Mouse (Mus musculus): ENCODE measurements at regions not wholly inside any gene's neighbourhood (a gene's known extent, or its start where the extent isn't known, plus 50 kb on each side); places are given as distances from the start of the nearest gene placed in this dataset.

DNA sequence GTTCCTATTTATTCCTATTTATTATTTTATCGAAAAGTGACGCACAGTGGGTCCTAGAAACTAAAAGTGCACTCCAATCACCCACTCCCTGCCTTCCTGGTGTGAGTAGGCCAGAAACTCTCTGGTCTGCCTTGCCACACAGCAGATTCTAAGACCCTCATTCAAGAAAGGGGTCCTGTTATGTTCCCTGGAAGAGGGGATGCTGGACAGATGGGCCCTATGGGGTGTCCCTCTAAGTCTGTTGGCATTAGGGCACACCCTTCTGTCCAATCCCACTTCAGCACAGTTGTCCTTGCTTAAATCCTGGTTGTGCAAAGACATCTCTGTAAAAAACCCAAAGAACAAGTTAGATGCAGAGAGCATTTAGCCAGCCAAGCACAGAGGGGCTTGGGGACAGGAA, 117.8 kb upstream of the Ces5a start:
- no peaks in the 10 kb centered on the region for H3K36me3 ChIP-seq (replicated peaks; ENCODE audit: control insufficient read depth, insufficient read depth, low read length)
- TF ChIP-seq EP300 (IDR thresholded peaks at IDR 0.05; ENCODE audit: low read depth) (no peak), CTCF (IDR thresholded peaks at IDR 0.05; ENCODE audit: low read depth) (no peak)
- H3K9me3 ChIP-seq (replicated peaks; ENCODE audit: control insufficient read depth, low read length) = no peaks in the 10 kb centered on the region
- DNase-seq (ENCODE audit: low spot score) = no peak
- no peak overlapping the region for H3K9ac ChIP-seq (replicated peaks; ENCODE audit: low read depth, low read length)
- H3K27me3 ChIP-seq (ENCODE audit: control insufficient read depth, insufficient read depth, low read length) = no peaks in the 10 kb centered on the region
- H3K27ac ChIP-seq (ENCODE audit: low read depth) = no peak overlapping the region
- no peaks in the 10 kb centered on the region for H3K4me1 ChIP-seq (ENCODE audit: control insufficient read depth, insufficient read depth)
- WGBS = 87% methylated on average over 2 of the region's 2 CpGs
- H3K4me2 ChIP-seq (ENCODE audit: low read depth, low read length) = no peak overlapping the region
- H3K4me3 ChIP-seq (ENCODE audit: low read depth, low read length) = no peak overlapping the region
- no peak for ATAC-seq (ENCODE audit: insufficient read depth, low read depth)

DNA sequence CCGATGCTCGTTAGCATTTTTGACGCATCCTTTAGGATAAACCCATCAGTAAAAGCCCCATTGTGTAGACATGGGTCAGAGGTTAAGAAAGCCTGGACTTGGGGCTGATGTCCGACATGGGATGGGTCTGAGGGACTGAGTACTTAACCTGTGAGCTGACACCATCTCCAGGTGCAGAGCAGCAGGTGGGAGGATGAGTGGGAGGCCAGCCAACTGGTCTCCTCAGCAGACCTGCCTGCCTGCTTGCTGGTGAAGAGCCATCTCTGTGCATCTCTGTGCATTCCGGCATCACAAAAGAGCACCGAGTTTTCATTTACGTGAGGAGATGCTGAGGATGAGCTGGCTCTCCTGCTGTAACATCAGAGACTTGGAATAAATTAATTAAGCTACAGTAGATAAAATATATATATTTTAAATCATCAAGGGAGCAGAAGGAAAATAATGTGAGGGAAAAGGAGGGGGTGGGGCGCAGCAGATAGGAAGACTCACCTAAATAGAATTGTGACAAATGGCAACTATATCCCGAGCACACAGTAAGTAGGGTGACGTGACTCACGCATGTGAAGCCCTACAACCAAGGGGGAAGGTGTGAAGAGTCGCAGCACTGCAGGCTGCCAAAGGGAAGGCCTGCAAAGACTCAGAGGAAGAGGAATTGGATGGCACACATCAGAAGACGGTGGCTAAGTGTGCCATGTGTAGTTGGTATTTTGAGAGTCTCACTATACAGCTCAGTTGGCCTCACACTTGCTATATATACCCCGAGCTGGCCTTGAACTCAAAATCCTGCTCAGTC, 118.5 kb upstream of the Ces5a start:
- H3K27me3 ChIP-seq (ENCODE audit: control insufficient read depth, insufficient read depth, low read length) = no peaks in the 10 kb centered on the region
- H3K9ac ChIP-seq (replicated peaks; ENCODE audit: low read depth, low read length) = no peak overlapping the region
- no peaks in the 10 kb centered on the region for H3K9me3 ChIP-seq (replicated peaks; ENCODE audit: control insufficient read depth, low read length)
- no peaks in the 10 kb centered on the region for H3K4me1 ChIP-seq (ENCODE audit: control insufficient read depth, insufficient read depth)
- TF ChIP-seq EP300 (IDR thresholded peaks at IDR 0.05; ENCODE audit: low read depth) = no peak
- TF ChIP-seq CTCF (IDR thresholded peaks at IDR 0.05; ENCODE audit: low read depth) = no peak
- DNase-seq (ENCODE audit: low spot score) (no peak), ATAC-seq (ENCODE audit: insufficient read depth, low read depth) (no peak)
- 66% methylated on average over 14 of the region's 14 CpGs for WGBS
- H3K4me2 ChIP-seq (ENCODE audit: low read depth, low read length) = no peak overlapping the region
- H3K36me3 ChIP-seq (replicated peaks; ENCODE audit: control insufficient read depth, insufficient read depth, low read length) = no peaks in the 10 kb centered on the region
- no peak overlapping the region for H3K4me3 ChIP-seq (ENCODE audit: low read depth, low read length)
- H3K27ac ChIP-seq (ENCODE audit: low read depth) = no peak overlapping the region

DNA sequence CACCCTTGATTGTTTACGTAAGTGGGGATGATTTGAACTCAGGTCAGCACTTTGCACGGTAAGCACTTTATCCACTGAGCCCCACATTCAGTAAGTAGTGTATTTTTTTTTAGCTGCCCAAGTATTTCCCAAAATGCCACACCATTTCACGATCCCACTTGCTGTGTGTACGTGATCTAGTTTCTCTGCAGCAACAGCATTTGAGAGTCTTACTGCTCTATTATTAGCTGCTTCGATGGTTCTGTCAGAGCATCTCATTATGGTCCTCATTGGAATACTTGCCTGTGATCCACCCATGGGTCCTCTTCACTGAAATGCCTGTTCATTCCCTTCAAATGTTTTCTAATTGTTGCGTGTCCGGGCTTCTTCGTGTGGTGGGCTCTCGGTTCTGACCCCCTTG, 120.1 kb upstream of the Ces5a start:
- no peaks in the 10 kb centered on the region for H3K4me1 ChIP-seq (ENCODE audit: control insufficient read depth, insufficient read depth)
- H3K27me3 ChIP-seq (ENCODE audit: control insufficient read depth, insufficient read depth, low read length) = no peaks in the 10 kb centered on the region
- WGBS = 78% methylated on average over 9 of the region's 9 CpGs
- DNase-seq (ENCODE audit: low spot score) (no peak), ATAC-seq (ENCODE audit: insufficient read depth, low read depth) (no peak)
- H3K9me3 ChIP-seq (replicated peaks; ENCODE audit: control insufficient read depth, low read length) = no peaks in the 10 kb centered on the region
- H3K36me3 ChIP-seq (replicated peaks; ENCODE audit: control insufficient read depth, insufficient read depth, low read length) = no peaks in the 10 kb centered on the region
- no peak overlapping the region for H3K4me3 ChIP-seq (ENCODE audit: low read depth, low read length)
- H3K27ac ChIP-seq (ENCODE audit: low read depth) = no peak overlapping the region
- H3K4me2 ChIP-seq (ENCODE audit: low read depth, low read length) = no peak overlapping the region
- no peak for TF ChIP-seq EP300 (IDR thresholded peaks at IDR 0.05; ENCODE audit: low read depth)
- no peak for TF ChIP-seq CTCF (IDR thresholded peaks at IDR 0.05; ENCODE audit: low read depth)
- H3K9ac ChIP-seq (replicated peaks; ENCODE audit: low read depth, low read length) = no peak overlapping the region

DNA sequence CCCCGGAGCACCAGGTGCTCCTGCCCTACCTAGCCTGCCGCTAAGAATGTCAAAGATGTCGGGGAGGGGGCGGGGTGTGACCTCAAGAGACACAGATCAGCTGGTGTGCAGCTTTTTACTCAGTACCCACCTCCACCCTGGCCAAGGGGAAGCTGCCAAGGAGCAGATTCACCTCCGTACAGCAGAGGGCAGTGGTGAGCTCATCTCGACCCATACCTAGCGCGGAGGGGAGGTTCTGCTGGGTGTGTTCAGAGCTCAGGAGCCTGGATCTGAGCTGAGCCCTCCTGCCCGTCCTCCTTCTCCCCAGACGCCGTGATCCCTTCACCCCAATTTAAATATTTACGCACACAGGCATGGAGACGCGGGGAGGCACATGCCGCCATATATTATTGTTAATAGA, 126.1 kb upstream of the Ces5a start:
- no peaks in the 10 kb centered on the region for H3K4me1 ChIP-seq (ENCODE audit: control insufficient read depth, insufficient read depth)
- no peak overlapping the region for H3K27ac ChIP-seq (ENCODE audit: low read depth)
- WGBS = 8% methylated on average over 15 of the region's 15 CpGs
- H3K4me3 ChIP-seq (ENCODE audit: low read depth, low read length) = peak overlapping the region; percentile 12; the same call in 1 of the 2 replicates
- peak; percentile 94 for TF ChIP-seq CTCF (IDR thresholded peaks at IDR 0.05; ENCODE audit: low read depth)
- no peak for TF ChIP-seq EP300 (IDR thresholded peaks at IDR 0.05; ENCODE audit: low read depth)
- H3K36me3 ChIP-seq (replicated peaks; ENCODE audit: control insufficient read depth, insufficient read depth, low read length) = no peaks in the 10 kb centered on the region
- H3K9me3 ChIP-seq (replicated peaks; ENCODE audit: control insufficient read depth, low read length) = no peaks in the 10 kb centered on the region
- H3K4me2 ChIP-seq (ENCODE audit: low read depth, low read length) = peak overlapping the region; percentile 45
- H3K27me3 ChIP-seq (ENCODE audit: control insufficient read depth, insufficient read depth, low read length) = no peaks in the 10 kb centered on the region
- ATAC-seq (ENCODE audit: insufficient read depth, low read depth) = peak; percentile 88
- no peak overlapping the region for H3K9ac ChIP-seq (replicated peaks; ENCODE audit: low read depth, low read length)
- peak; percentile 78 for DNase-seq (ENCODE audit: low spot score)

DNA sequence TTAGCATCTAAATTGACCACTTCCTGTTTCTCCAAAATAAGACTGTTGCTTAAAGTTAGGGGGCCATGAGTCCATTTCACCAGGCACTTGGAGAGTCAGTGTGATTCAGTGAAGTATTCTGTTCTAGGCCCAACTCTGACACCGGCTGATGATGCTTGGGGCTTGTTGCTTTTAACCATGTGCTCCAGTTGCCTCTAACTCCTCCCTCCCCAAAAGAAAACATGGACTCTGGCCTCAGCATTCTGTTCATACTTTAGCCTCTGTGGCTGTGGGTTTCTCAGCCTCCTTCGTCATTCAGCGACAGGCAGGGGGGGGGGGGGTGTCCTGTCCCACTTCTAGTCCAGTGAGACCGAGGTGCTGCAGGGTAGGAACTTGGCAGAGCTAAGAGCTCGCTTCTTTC, 126.6 kb upstream of the Ces5a start:
- Histone ChIP-seq H3K9me3 (replicated peaks; ENCODE audit: control insufficient read depth, low read length) (no peaks in the 10 kb centered on the region), H3K27ac (ENCODE audit: low read depth) (no peak overlapping the region), H3K36me3 (replicated peaks; ENCODE audit: control insufficient read depth, insufficient read depth, low read length) (no peaks in the 10 kb centered on the region), H3K4me1 (ENCODE audit: control insufficient read depth, insufficient read depth) (no peaks in the 10 kb centered on the region), H3K9ac (replicated peaks; ENCODE audit: low read depth, low read length) (no peak overlapping the region), H3K4me2 (ENCODE audit: low read depth, low read length) (peak overlapping the region; percentile 45), H3K4me3 (ENCODE audit: low read depth, low read length) (no peak overlapping the region), H3K27me3 (ENCODE audit: control insufficient read depth, insufficient read depth, low read length) (no peaks in the 10 kb centered on the region)
- no peak for DNase-seq (ENCODE audit: low spot score)
- no peak for ATAC-seq (ENCODE audit: insufficient read depth, low read depth)
- no peak for TF ChIP-seq EP300 (IDR thresholded peaks at IDR 0.05; ENCODE audit: low read depth)
- TF ChIP-seq CTCF (IDR thresholded peaks at IDR 0.05; ENCODE audit: low read depth) = no peak
- 63% methylated on average over 5 of the region's 5 CpGs for WGBS

DNA sequence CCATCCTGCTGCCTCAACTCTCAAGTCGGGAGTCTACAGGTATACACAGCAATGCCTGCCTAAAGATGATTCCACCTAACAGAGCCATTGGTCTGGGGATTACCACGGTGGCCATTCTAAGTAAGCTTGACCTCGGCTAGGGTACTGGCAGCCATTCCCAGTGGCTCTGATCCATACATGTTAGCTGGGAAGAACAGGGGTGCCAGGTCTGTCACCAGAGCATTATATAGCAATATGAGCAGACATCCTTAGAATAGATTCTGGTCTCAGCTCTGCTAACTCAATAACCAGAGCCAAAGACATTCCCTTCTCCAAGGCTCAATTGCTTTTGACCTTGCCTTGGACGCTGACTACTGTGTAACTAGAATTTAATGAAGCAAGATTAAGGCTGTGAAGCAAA, 128.2 kb upstream of the Ces5a start:
- 83% methylated on average over 4 of the region's 4 CpGs for WGBS
- ATAC-seq (ENCODE audit: insufficient read depth, low read depth) = no peak
- H3K4me1 ChIP-seq (ENCODE audit: control insufficient read depth, insufficient read depth) = peaks cover 3% of the 10 kb centered on the region

More for the DNA sequence above, 128.2 kb upstream of the Ces5a start:
- no peak overlapping the region for H3K9ac ChIP-seq (replicated peaks; ENCODE audit: low read depth, low read length)
- no peak overlapping the region for H3K4me2 ChIP-seq (ENCODE audit: low read depth, low read length)
- no peak for DNase-seq (ENCODE audit: low spot score)
- no peak overlapping the region for H3K27ac ChIP-seq (ENCODE audit: low read depth)
- no peak overlapping the region for H3K4me3 ChIP-seq (ENCODE audit: low read depth, low read length)
- H3K27me3 ChIP-seq (ENCODE audit: control insufficient read depth, insufficient read depth, low read length) = no peaks in the 10 kb centered on the region
- no peaks in the 10 kb centered on the region for H3K9me3 ChIP-seq (replicated peaks; ENCODE audit: control insufficient read depth, low read length)
- TF ChIP-seq EP300 (IDR thresholded peaks at IDR 0.05; ENCODE audit: low read depth) (no peak), CTCF (IDR thresholded peaks at IDR 0.05; ENCODE audit: low read depth) (no peak)
- no peaks in the 10 kb centered on the region for H3K36me3 ChIP-seq (replicated peaks; ENCODE audit: control insufficient read depth, insufficient read depth, low read length)

Data from heart, postnatal 0 days (tissue).